Mouse (Mus musculus): ENCODE results near the gene Tmeff1. TPM values are rescaled to one million over a fixed set of nuclear protein-coding genes. Genes with fewer than 3 reads are reported as not detected.

Tmeff1 gene
- polyA plus RNA-seq, 1 experiment from 2014 or later, result 228 TPM

GRCm38 (mm10) chr4:48622946-48623345, 38.0 kb downstream of the Tmeff1 start:
- Histone ChIP-seq H3K4me1 (ENCODE audit: control insufficient read depth, insufficient read depth, low read length) (no peaks in the 10 kb centered on the region), H3K9me3 (replicated peaks; ENCODE audit: control insufficient read depth, low read length, poor library complexity, severe bottlenecking) (no peaks in the 10 kb centered on the region), H3K4me2 (ENCODE audit: low read length) (no peak overlapping the region), H3K27me3 (ENCODE audit: control insufficient read depth, insufficient read depth, low read depth, low read length) (no peaks in the 10 kb centered on the region), H3K27ac (ENCODE audit: low read length) (no peak overlapping the region), H3K36me3 (ENCODE audit: control insufficient read depth, insufficient read depth, low read length) (no peaks in the 10 kb centered on the region), H3K4me3 (ENCODE audit: low read depth, low read length) (no peak overlapping the region), H3K9ac (ENCODE audit: low read depth, low read length) (no peak overlapping the region)
- no peak for ATAC-seq
- WGBS, result 89% methylated on average over 7 of the region's 7 CpGs

GRCm38 (mm10) chr4:48624961-48625360, 40.0 kb downstream of the Tmeff1 start:
- H3K27ac ChIP-seq (ENCODE audit: low read length), result no peak overlapping the region
- H3K27me3 ChIP-seq (ENCODE audit: control insufficient read depth, insufficient read depth, low read depth, low read length), result no peaks in the 10 kb centered on the region
- no peaks in the 10 kb centered on the region for H3K4me1 ChIP-seq (ENCODE audit: control insufficient read depth, insufficient read depth, low read length)
- 61% methylated on average over 6 of the region's 6 CpGs for WGBS
- no peaks in the 10 kb centered on the region for H3K9me3 ChIP-seq (replicated peaks; ENCODE audit: control insufficient read depth, low read length, poor library complexity, severe bottlenecking)
- peaks cover 9% of the 10 kb centered on the region for H3K36me3 ChIP-seq (ENCODE audit: control insufficient read depth, insufficient read depth, low read length)
- no peak overlapping the region for H3K9ac ChIP-seq (ENCODE audit: low read depth, low read length)
- no peak overlapping the region for H3K4me3 ChIP-seq (ENCODE audit: low read depth, low read length)
- no peak for ATAC-seq
- no peak overlapping the region for H3K4me2 ChIP-seq (ENCODE audit: low read length)

- Histone ChIP-seq H3K4me2 (ENCODE audit: low read length) (no peak overlapping the region), H3K27ac (ENCODE audit: low read length) (no peak overlapping the region), H3K9me3 (replicated peaks; ENCODE audit: control insufficient read depth, low read length, poor library complexity, severe bottlenecking) (no peaks in the 10 kb centered on the region), H3K9ac (ENCODE audit: low read depth, low read length) (no peak overlapping the region), H3K4me3 (ENCODE audit: low read depth, low read length) (no peak overlapping the region), H3K27me3 (ENCODE audit: control insufficient read depth, insufficient read depth, low read depth, low read length) (no peaks in the 10 kb centered on the region), H3K4me1 (ENCODE audit: control insufficient read depth, insufficient read depth, low read length) (no peaks in the 10 kb centered on the region), H3K36me3 (ENCODE audit: control insufficient read depth, insufficient read depth, low read length) (peaks cover 9% of the 10 kb centered on the region)
- 85% methylated on average over 9 of the region's 9 CpGs for WGBS
- ATAC-seq, result no peak
Observed at GRCm38 (mm10) chr4:48625836-48626235, 40.9 kb downstream of the Tmeff1 start.

- 90% methylated on average over 13 of the region's 13 CpGs for WGBS
- Histone ChIP-seq H3K9me3 (replicated peaks; ENCODE audit: control insufficient read depth, low read length, poor library complexity, severe bottlenecking) (no peaks in the 10 kb centered on the region), H3K27ac (ENCODE audit: low read length) (no peak overlapping the region), H3K4me1 (ENCODE audit: control insufficient read depth, insufficient read depth, low read length) (no peaks in the 10 kb centered on the region), H3K36me3 (ENCODE audit: control insufficient read depth, insufficient read depth, low read length) (peaks cover 9% of the 10 kb centered on the region), H3K4me3 (ENCODE audit: low read depth, low read length) (no peak overlapping the region), H3K4me2 (ENCODE audit: low read length) (no peak overlapping the region), H3K9ac (ENCODE audit: low read depth, low read length) (no peak overlapping the region), H3K27me3 (ENCODE audit: control insufficient read depth, insufficient read depth, low read depth, low read length) (no peaks in the 10 kb centered on the region)
- ATAC-seq, result 0 out of 2 replicates have a peak, but pooled peaks have one; percentile 23
Observed at GRCm38 (mm10) chr4:48629445-48629844, 44.5 kb downstream of the Tmeff1 start.

GRCm38 (mm10) chr4:48633529-48633928, 48.6 kb downstream of the Tmeff1 start:
- no peaks in the 10 kb centered on the region for H3K4me1 ChIP-seq (ENCODE audit: control insufficient read depth, insufficient read depth, low read length)
- H3K36me3 ChIP-seq (ENCODE audit: control insufficient read depth, insufficient read depth, low read length), result peaks cover 13% of the 10 kb centered on the region
- no peak for ATAC-seq
- H3K4me3 ChIP-seq (ENCODE audit: low read depth, low read length), result no peak overlapping the region
- H3K9me3 ChIP-seq (replicated peaks; ENCODE audit: control insufficient read depth, low read length, poor library complexity, severe bottlenecking), result no peaks in the 10 kb centered on the region
- WGBS, result 72% methylated on average over 6 of the region's 6 CpGs
- H3K27me3 ChIP-seq (ENCODE audit: control insufficient read depth, insufficient read depth, low read depth, low read length), result no peaks in the 10 kb centered on the region
- no peak overlapping the region for H3K9ac ChIP-seq (ENCODE audit: low read depth, low read length)
- no peak overlapping the region for H3K4me2 ChIP-seq (ENCODE audit: low read length)
- no peak overlapping the region for H3K27ac ChIP-seq (ENCODE audit: low read length)

- H3K27ac ChIP-seq (ENCODE audit: low read length), result no peak overlapping the region
Observed at GRCm38 (mm10) chr4:48634058-48634457, 49.1 kb downstream of the Tmeff1 start.

GRCm38 (mm10) chr4:48636831-48637230, 51.9 kb downstream of the Tmeff1 start:
- H3K36me3 ChIP-seq (ENCODE audit: control insufficient read depth, insufficient read depth, low read length), result peaks cover 7% of the 10 kb centered on the region; the same call in 1 of the 2 replicates
- H3K27ac ChIP-seq (ENCODE audit: low read length), result no peak overlapping the region
- 93% methylated on average over 13 of the region's 13 CpGs for WGBS
- no peak overlapping the region for H3K9ac ChIP-seq (ENCODE audit: low read depth, low read length)
- no peak overlapping the region for H3K4me2 ChIP-seq (ENCODE audit: low read length)
- no peaks in the 10 kb centered on the region for H3K4me1 ChIP-seq (ENCODE audit: control insufficient read depth, insufficient read depth, low read length)
- no peaks in the 10 kb centered on the region for H3K9me3 ChIP-seq (replicated peaks; ENCODE audit: control insufficient read depth, low read length, poor library complexity, severe bottlenecking)
- H3K4me3 ChIP-seq (ENCODE audit: low read depth, low read length), result no peak overlapping the region
- no peaks in the 10 kb centered on the region for H3K27me3 ChIP-seq (ENCODE audit: control insufficient read depth, insufficient read depth, low read depth, low read length)
- ATAC-seq, result no peak

More at GRCm38 (mm10) chr4:48634058-48634457, 49.1 kb downstream of the Tmeff1 start:
- Histone ChIP-seq H3K9ac (ENCODE audit: low read depth, low read length) (no peak overlapping the region), H3K4me2 (ENCODE audit: low read length) (no peak overlapping the region), H3K36me3 (ENCODE audit: control insufficient read depth, insufficient read depth, low read length) (peaks cover 13% of the 10 kb centered on the region), H3K27me3 (ENCODE audit: control insufficient read depth, insufficient read depth, low read depth, low read length) (no peaks in the 10 kb centered on the region), H3K4me3 (ENCODE audit: low read depth, low read length) (no peak overlapping the region), H3K9me3 (replicated peaks; ENCODE audit: control insufficient read depth, low read length, poor library complexity, severe bottlenecking) (no peaks in the 10 kb centered on the region), H3K4me1 (ENCODE audit: control insufficient read depth, insufficient read depth, low read length) (no peaks in the 10 kb centered on the region)
- peak; percentile 14; the same call in 1 of the 2 replicates for ATAC-seq
- 81% methylated on average over 2 of the region's 2 CpGs for WGBS

- Histone ChIP-seq H3K9me3 (replicated peaks; ENCODE audit: control insufficient read depth, low read length, poor library complexity, severe bottlenecking) (no peaks in the 10 kb centered on the region), H3K4me3 (ENCODE audit: low read depth, low read length) (no peak overlapping the region), H3K4me1 (ENCODE audit: control insufficient read depth, insufficient read depth, low read length) (no peaks in the 10 kb centered on the region), H3K9ac (ENCODE audit: low read depth, low read length) (no peak overlapping the region), H3K4me2 (ENCODE audit: low read length) (no peak overlapping the region), H3K36me3 (ENCODE audit: control insufficient read depth, insufficient read depth, low read length) (peaks cover 7% of the 10 kb centered on the region; the same call in 1 of the 2 replicates), H3K27me3 (ENCODE audit: control insufficient read depth, insufficient read depth, low read depth, low read length) (no peaks in the 10 kb centered on the region), H3K27ac (ENCODE audit: low read length) (no peak overlapping the region)
- WGBS, result 61% methylated on average over 10 of the region's 10 CpGs
- ATAC-seq, result no peak
Observed at GRCm38 (mm10) chr4:48638132-48638531, 53.2 kb downstream of the Tmeff1 start.

GRCm38 (mm10) chr4:48639503-48639902, 54.5 kb downstream of the Tmeff1 start:
- no peak overlapping the region for H3K9ac ChIP-seq (ENCODE audit: low read depth, low read length)
- H3K36me3 ChIP-seq (ENCODE audit: control insufficient read depth, insufficient read depth, low read length), result peaks cover 7% of the 10 kb centered on the region; the same call in 1 of the 2 replicates
- H3K9me3 ChIP-seq (replicated peaks; ENCODE audit: control insufficient read depth, low read length, poor library complexity, severe bottlenecking), result no peaks in the 10 kb centered on the region
- H3K4me1 ChIP-seq (ENCODE audit: control insufficient read depth, insufficient read depth, low read length), result no peaks in the 10 kb centered on the region
- no peak overlapping the region for H3K27ac ChIP-seq (ENCODE audit: low read length)
- H3K4me3 ChIP-seq (ENCODE audit: low read depth, low read length), result no peak overlapping the region
- ATAC-seq, result no peak
- 79% methylated on average over 17 of the region's 17 CpGs for WGBS
- no peaks in the 10 kb centered on the region for H3K27me3 ChIP-seq (ENCODE audit: control insufficient read depth, insufficient read depth, low read depth, low read length)
- H3K4me2 ChIP-seq (ENCODE audit: low read length), result no peak overlapping the region
